Mouse (Mus musculus): Measurements from ENCODE around the gene Hoxc6. TPM values are rescaled to one million over a fixed set of nuclear protein-coding genes. Genes with fewer than 3 reads are reported as not detected.
A peak's percentile ranks its signal among the peaks of the same experiment; 100 is the strongest.

The Hoxc6 gene
- total RNA-seq, 1 experiment, result 0.58 TPM

- H3K9ac ChIP-seq (ENCODE audit: insufficient read depth, low read depth, low read length, poor library complexity, severe bottlenecking), result no peak overlapping the region
- no peaks in the 10 kb centered on the region for H3K36me3 ChIP-seq (ENCODE audit: control insufficient read depth, insufficient read depth, low read length, poor library complexity, severe bottlenecking)
- H3K27ac ChIP-seq (ENCODE audit: insufficient read depth, low read depth, low read length, poor library complexity, severe bottlenecking), result no peak overlapping the region
- TF ChIP-seq HCFC1 (IDR thresholded peaks at IDR 0.05; ENCODE audit: borderline replicate concordance, insufficient read depth, low read length) (no peak), ZC3H11A (IDR thresholded peaks at IDR 0.05; ENCODE audit: borderline replicate concordance, low read depth, low read length) (peak; percentile 50), CHD2 (IDR thresholded peaks at IDR 0.05; ENCODE audit: low read depth, low read length) (no peak)
- peak; percentile 88 for DNase-seq (ENCODE audit: low read depth, low spot score)
- H3K4me1 ChIP-seq (ENCODE audit: control insufficient read depth in 2 of 2, insufficient read depth in 2 of 2, low read length in 2 of 2, poor library complexity in 1 of 2), result peaks cover 0 to 2% of the 10 kb centered on the region in 2 experiments; a peak in 1 of 4 replicates
- H3K4me3 ChIP-seq (ENCODE audit: insufficient read depth in 1 of 2, low read depth in 1 of 2, low read length in 2 of 2, poor library complexity in 1 of 2, severe bottlenecking in 1 of 2), result peak overlapping the region; percentile 35 to 40; a peak in 3 of 4 replicates
- in situ Hi-C loops (cut with MboI; ENCODE audit: low sequenced_read_pairs in 2 of 2, unreplicated experiment in 2 of 2), result no loop called here
- no peaks in the 10 kb centered on the region for H3K9me3 ChIP-seq (ENCODE audit: control insufficient read depth, insufficient read depth, low read depth, low read length)
Measured at GRCm38 (mm10) chr15:102965892-102966775, 31.9 kb upstream of the Hoxc6 start.

- DNase-seq (ENCODE audit: low read depth, low spot score), result no peak
- in situ Hi-C loops (cut with MboI; ENCODE audit: low sequenced_read_pairs in 2 of 2, unreplicated experiment in 2 of 2), result no loop called here
- H3K9me3 ChIP-seq (ENCODE audit: control insufficient read depth, insufficient read depth, low read depth, low read length), result no peaks in the 10 kb centered on the region
- TF ChIP-seq HCFC1 (IDR thresholded peaks at IDR 0.05; ENCODE audit: borderline replicate concordance, insufficient read depth, low read length) (no peak), ZC3H11A (IDR thresholded peaks at IDR 0.05; ENCODE audit: borderline replicate concordance, low read depth, low read length) (no peak), CHD2 (IDR thresholded peaks at IDR 0.05; ENCODE audit: low read depth, low read length) (no peak), MAFK (IDR thresholded peaks at IDR 0.05; ENCODE audit: insufficient read depth, low read depth, low read length) (no peak), ZNF384 (IDR thresholded peaks at IDR 0.05; ENCODE audit: low read depth, low read length) (no peak)
- no peaks in the 10 kb centered on the region for H3K36me3 ChIP-seq (ENCODE audit: control insufficient read depth, insufficient read depth, low read length, poor library complexity, severe bottlenecking)
- H3K9ac ChIP-seq (ENCODE audit: insufficient read depth, low read depth, low read length, poor library complexity, severe bottlenecking), result no peak within 1 kb of the TSS
- H3K4me3 ChIP-seq (ENCODE audit: insufficient read depth in 1 of 2, low read depth in 1 of 2, low read length in 2 of 2, poor library complexity in 1 of 2, severe bottlenecking in 1 of 2), result peak within 1 kb of the TSS; percentile 35 to 40; a peak in 3 of 4 replicates
- H3K4me1 ChIP-seq (ENCODE audit: control insufficient read depth in 2 of 2, insufficient read depth in 2 of 2, low read length in 2 of 2, poor library complexity in 1 of 2), result peaks cover 0 to 2% of the 10 kb centered on the region in 2 experiments; a peak in 1 of 4 replicates
- H3K27ac ChIP-seq (ENCODE audit: insufficient read depth, low read depth, low read length, poor library complexity, severe bottlenecking), result no peak within 1 kb of the TSS
Measured at GRCm38 (mm10) chr15:102966776-102967311, 31.2 kb upstream of the Hoxc6 start, which contains the start of gene Hoxc10. Hoxc10 (plus strand) TSS chr15:102966796.

GRCm38 (mm10) chr15:102967312-102967510 lies 30.8 kb upstream of the Hoxc6 start, which contains the start of gene Hoxc5:
Hoxc5 (plus strand) TSS chr15:102967443.
- Histone ChIP-seq H3K4me3 (ENCODE audit: insufficient read depth in 1 of 2, low read depth in 1 of 2, low read length in 2 of 2, poor library complexity in 1 of 2, severe bottlenecking in 1 of 2) (peak within 1 kb of the TSS; percentile 35 to 40; a peak in 3 of 4 replicates), H3K27ac (ENCODE audit: insufficient read depth, low read depth, low read length, poor library complexity, severe bottlenecking) (no peak within 1 kb of the TSS), H3K36me3 (ENCODE audit: control insufficient read depth, insufficient read depth, low read length, poor library complexity, severe bottlenecking) (no peaks in the 10 kb centered on the region), H3K9me3 (ENCODE audit: control insufficient read depth, insufficient read depth, low read depth, low read length) (no peaks in the 10 kb centered on the region), H3K9ac (ENCODE audit: insufficient read depth, low read depth, low read length, poor library complexity, severe bottlenecking) (no peak within 1 kb of the TSS), H3K4me1 (ENCODE audit: control insufficient read depth in 2 of 2, insufficient read depth in 2 of 2, low read length in 2 of 2, poor library complexity in 1 of 2) (peaks cover 0 to 2% of the 10 kb centered on the region in 2 experiments; a peak in 1 of 4 replicates)
- DNase-seq (ENCODE audit: low read depth, low spot score), result no peak
- in situ Hi-C loops (cut with MboI; ENCODE audit: low sequenced_read_pairs in 2 of 2, unreplicated experiment in 2 of 2), result no loop called here
- no peak for TF ChIP-seq ZC3H11A (IDR thresholded peaks at IDR 0.05; ENCODE audit: borderline replicate concordance, low read depth, low read length)
- no peak for TF ChIP-seq MAFK (IDR thresholded peaks at IDR 0.05; ENCODE audit: insufficient read depth, low read depth, low read length)
- TF ChIP-seq ZNF384 (IDR thresholded peaks at IDR 0.05; ENCODE audit: low read depth, low read length), result no peak
- TF ChIP-seq CHD2 (IDR thresholded peaks at IDR 0.05; ENCODE audit: low read depth, low read length), result no peak
- TF ChIP-seq HCFC1 (IDR thresholded peaks at IDR 0.05; ENCODE audit: borderline replicate concordance, insufficient read depth, low read length), result no peak

GRCm38 (mm10) chr15:102967511-102968397 lies 30.3 kb upstream of the Hoxc6 start:
- Histone ChIP-seq H3K4me3 (ENCODE audit: insufficient read depth in 1 of 2, low read depth in 1 of 2, low read length in 2 of 2, poor library complexity in 1 of 2, severe bottlenecking in 1 of 2) (no peak overlapping the region), H3K4me1 (ENCODE audit: control insufficient read depth in 2 of 2, insufficient read depth in 2 of 2, low read length in 2 of 2, poor library complexity in 1 of 2) (peaks cover 0 to 2% of the 10 kb centered on the region in 2 experiments; a peak in 1 of 4 replicates), H3K9ac (ENCODE audit: insufficient read depth, low read depth, low read length, poor library complexity, severe bottlenecking) (no peak overlapping the region), H3K27ac (ENCODE audit: insufficient read depth, low read depth, low read length, poor library complexity, severe bottlenecking) (no peak overlapping the region), H3K36me3 (ENCODE audit: control insufficient read depth, insufficient read depth, low read length, poor library complexity, severe bottlenecking) (no peaks in the 10 kb centered on the region), H3K9me3 (ENCODE audit: control insufficient read depth, insufficient read depth, low read depth, low read length) (no peaks in the 10 kb centered on the region)
- in situ Hi-C loops (cut with MboI; ENCODE audit: low sequenced_read_pairs in 2 of 2, unreplicated experiment in 2 of 2), result no loop called here
- DNase-seq (ENCODE audit: low read depth, low spot score), result no peak
- TF ChIP-seq CHD2 (IDR thresholded peaks at IDR 0.05; ENCODE audit: low read depth, low read length) (no peak), ZNF384 (IDR thresholded peaks at IDR 0.05; ENCODE audit: low read depth, low read length) (no peak), MAFK (IDR thresholded peaks at IDR 0.05; ENCODE audit: insufficient read depth, low read depth, low read length) (no peak), ZC3H11A (IDR thresholded peaks at IDR 0.05; ENCODE audit: borderline replicate concordance, low read depth, low read length) (no peak), HCFC1 (IDR thresholded peaks at IDR 0.05; ENCODE audit: borderline replicate concordance, insufficient read depth, low read length) (no peak)

Data from ES-E14 (cell line).